In the genomic region with DNA sequence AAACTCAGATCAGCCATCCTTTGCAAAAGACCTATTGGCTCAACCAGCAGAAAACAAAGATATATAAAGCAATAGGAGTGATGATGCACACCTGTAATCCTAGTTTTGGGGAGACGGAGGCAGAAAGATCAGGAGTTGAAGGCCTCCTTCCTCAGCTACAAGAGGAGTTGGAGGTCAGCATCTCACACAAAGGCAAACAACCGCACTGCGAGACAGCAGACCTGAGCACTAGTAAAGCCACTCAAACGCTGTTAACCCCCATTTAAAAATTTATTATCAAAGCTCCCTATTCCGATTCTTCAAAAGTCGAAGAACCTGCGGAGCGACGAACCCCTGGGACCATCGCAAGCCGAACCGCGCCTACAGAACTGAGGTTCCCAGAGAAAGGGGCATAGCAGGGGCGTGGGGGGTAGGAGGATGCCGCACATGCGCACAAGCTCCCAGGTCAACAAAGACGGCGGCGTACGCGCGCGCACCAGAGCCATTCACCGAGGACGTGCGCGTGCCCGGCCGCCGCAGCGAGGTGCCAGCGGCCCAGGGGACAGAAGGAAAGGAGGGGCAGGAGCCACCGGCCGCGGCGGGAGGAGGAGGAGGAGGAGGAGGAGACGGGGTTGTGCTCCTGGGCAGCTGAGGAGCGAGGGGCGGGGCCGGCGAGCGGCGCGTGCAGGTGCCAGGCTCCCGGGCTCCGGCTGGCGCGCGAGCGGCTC, we compare ENCODE assay signal across 8 mouse cellular contexts. TPM values are rescaled to one million over a fixed set of nuclear protein-coding genes. Genes with fewer than 3 reads are reported as not detected.
DNase-seq lines count a peak whose midpoint lies in the region; ATAC-seq and TF ChIP-seq lines count a peak whose summit lies in the region.

No protein-coding gene starts in this region.

- TF ChIP-seq EP300 in MEL (IDR thresholded peaks at IDR 0.05; ENCODE audit: low read depth in 1 of 2, low read length in 2 of 2): no peak

- no peak for TF ChIP-seq CTCF in MEL (IDR thresholded peaks at IDR 0.05 in 2 of 3, conservative IDR thresholded peaks at IDR 0.05 in 1 of 3; ENCODE audit: control insufficient read depth in 1 of 3, insufficient read depth in 1 of 3, low read depth in 2 of 3, low read length in 3 of 3, poor library complexity in 1 of 3, severe bottlenecking in 1 of 3)
- no peak for TF ChIP-seq CTCF in cerebellum, adult 2 months (IDR thresholded peaks at IDR 0.05; ENCODE audit: borderline replicate concordance, insufficient read depth, low read depth, low read length)
- TF ChIP-seq CTCF in forebrain, postnatal 0 days (IDR thresholded peaks at IDR 0.05; ENCODE audit: low read depth): no peak

- peak overlapping the region; percentile 75 to 97 for H3K4me3 ChIP-seq in MEL (ENCODE audit: control insufficient read depth in 1 of 2, insufficient read depth in 1 of 2, low read depth in 2 of 2, low read length in 2 of 2)
- peak overlapping the region; percentile 70 for H3K4me3 ChIP-seq in cerebellum, adult 2 months (replicated peaks; ENCODE audit: insufficient read depth, low read depth, low read length)
- peak overlapping the region; percentile 98 for H3K4me3 ChIP-seq in forebrain, postnatal 0 days (ENCODE audit: low read depth, low read length)
- peak overlapping the region; percentile 72 for H3K4me3 ChIP-seq in lung, embryonic 16.5 days (ENCODE audit: low read length)

- peak overlapping the region; percentile 69 for H3K4me2 ChIP-seq in forebrain, postnatal 0 days (ENCODE audit: low read depth)
- H3K4me2 ChIP-seq in lung, embryonic 16.5 days (ENCODE audit: low read depth, low read length): peak overlapping the region; percentile 83

- no peaks in the 10 kb centered on the region; a peak in 1 of 4 replicates for H3K27me3 ChIP-seq in MEL (ENCODE audit: control insufficient read depth in 1 of 2, insufficient read depth in 2 of 2, low read length in 2 of 2)
- H3K27me3 ChIP-seq in cerebellum, adult 2 months (ENCODE audit: control insufficient read depth, insufficient read depth, low read length): no peaks in the 10 kb centered on the region
- H3K27me3 ChIP-seq in forebrain, postnatal 0 days (ENCODE audit: insufficient read depth, low read length): no peaks in the 10 kb centered on the region
- no peaks in the 10 kb centered on the region for H3K27me3 ChIP-seq in lung, embryonic 16.5 days (ENCODE audit: control insufficient read depth, insufficient read depth, low read depth, low read length)

- under 1% methylated on average over 42 of the region's 50 CpGs for WGBS in cerebellum, adult 2 months
- WGBS in forebrain, postnatal 0 days: under 1% methylated on average over 40 of the region's 50 CpGs
- 1% methylated on average over 31 of the region's 50 CpGs for WGBS in lung, embryonic 16.5 days

- H3K79me2 ChIP-seq in MEL (ENCODE audit: control insufficient read depth, insufficient read depth, low read length, poor library complexity): peaks cover 32% of the 10 kb centered on the region

- peak overlapping the region; percentile 45; the same call in 1 of the 2 replicates for H3K27ac ChIP-seq in MEL (ENCODE audit: control insufficient read depth, low read depth, low read length)
- peak overlapping the region; percentile 35; the same call in 1 of the 2 replicates for H3K27ac ChIP-seq in cerebellum, adult 2 months (ENCODE audit: insufficient read depth, low read length)
- H3K27ac ChIP-seq in forebrain, postnatal 0 days (ENCODE audit: low read depth, low read length): peak overlapping the region; percentile 98
- peak overlapping the region; percentile 96 for H3K27ac ChIP-seq in lung, embryonic 16.5 days (ENCODE audit: low read length)

- H3K4me1 ChIP-seq in MEL (ENCODE audit: control insufficient read depth in 1 of 2, insufficient read depth in 2 of 2, low read length in 2 of 2): peaks cover 3 to 16% of the 10 kb centered on the region in 2 experiments
- H3K4me1 ChIP-seq in cerebellum, adult 2 months (ENCODE audit: control insufficient read depth, insufficient read depth, low read length): peaks cover 9% of the 10 kb centered on the region
- H3K4me1 ChIP-seq in forebrain, postnatal 0 days (ENCODE audit: insufficient read depth): peaks cover 21% of the 10 kb centered on the region
- peaks cover 18% of the 10 kb centered on the region for H3K4me1 ChIP-seq in lung, embryonic 16.5 days (replicated peaks; ENCODE audit: control insufficient read depth, insufficient read depth, low read length)

- peaks cover 0 to 11% of the 10 kb centered on the region in 2 experiments; a peak in 3 of 4 replicates for H3K36me3 ChIP-seq in MEL (ENCODE audit: control insufficient read depth in 1 of 2, insufficient read depth in 2 of 2, low read length in 2 of 2)
- no peaks in the 10 kb centered on the region for H3K36me3 ChIP-seq in forebrain, postnatal 0 days (ENCODE audit: insufficient read depth)
- H3K36me3 ChIP-seq in lung, embryonic 16.5 days (ENCODE audit: control insufficient read depth, insufficient read depth, low read length): no peaks in the 10 kb centered on the region

- no peaks in the 10 kb centered on the region for H3K9me3 ChIP-seq in MEL (replicated peaks; ENCODE audit: insufficient read depth, low read length)
- H3K9me3 ChIP-seq in forebrain, postnatal 0 days (ENCODE audit: low read length): no peaks in the 10 kb centered on the region
- H3K9me3 ChIP-seq in lung, embryonic 16.5 days (ENCODE audit: control insufficient read depth, low read length): no peaks in the 10 kb centered on the region

- peak in 1 of 2 experiments; percentile 54; a peak in 2 of 4 replicates for TF ChIP-seq POLR2A in MEL (IDR thresholded peaks at IDR 0.05; ENCODE audit: control insufficient read depth in 1 of 2, insufficient read depth in 1 of 2, low read depth in 1 of 2, low read length in 2 of 2, poor library complexity in 1 of 2)
- peak; percentile 91 for TF ChIP-seq POLR2A in cerebellum, adult 2 months (IDR thresholded peaks at IDR 0.05; ENCODE audit: borderline replicate concordance, insufficient read depth, low read length)

- H3K9ac ChIP-seq in MEL (ENCODE audit: control insufficient read depth, low read depth, low read length, poor library complexity, severe bottlenecking): peak overlapping the region; percentile 94
- peak overlapping the region; percentile 96 for H3K9ac ChIP-seq in forebrain, postnatal 0 days
- H3K9ac ChIP-seq in lung, embryonic 16.5 days (ENCODE audit: low read length): peak overlapping the region; percentile 90

- DNase-seq in MEL (ENCODE audit: low read depth, low spot score): peak; percentile 97
- DNase-seq in cerebellum, adult 2 months: peak; percentile 97
- peak; percentile 98 for DNase-seq in forebrain, postnatal 0 days
- DNase-seq in layer of hippocampus, adult 9-10 months (ENCODE audit: low spot score): peak; percentile 80
- peak; percentile 89 for DNase-seq in ovary, postnatal 10 days (ENCODE audit: low spot score)
- peak; percentile 87 to 95 for DNase-seq in thymus, postnatal 10 days (ENCODE audit: low spot score in 2 of 2)

- TF ChIP-seq RAD21 in MEL (IDR thresholded peaks at IDR 0.05; ENCODE audit: low read depth, low read length): no peak

- ATAC-seq in forebrain, postnatal 0 days: peak; percentile 92
- peak; percentile 91 to 96 for ATAC-seq in hematopoietic stem cell, adult 5-6 weeks (replicated peaks in 1 of 2; ENCODE audit: insufficient read depth in 1 of 2, low FRiP score in 2 of 2, low TSS enrichment in 1 of 2, low read depth in 1 of 2, poor library complexity in 2 of 2, severe bottlenecking in 2 of 2)
- ATAC-seq in lung, embryonic 16.5 days (ENCODE audit: low read depth): peak; percentile 97

TF ChIP-seq in MEL, 35 proteins besides CTCF, POLR2A, EP300 and RAD21 (continues in another document):
- TF ChIP-seq ELF1 (IDR thresholded peaks at IDR 0.05; ENCODE audit: low read depth, low read length): 0 out of 2 replicates have a peak, but pooled peaks have one; percentile 30

RNA-seq across cellular contexts. Expression of gene Spast, which starts 0.4 kb away (rescaled TPM):
- total RNA-seq in MEL (2012; rRNA removed): 28.2 and 29.0 TPM in 2 replicates
- 10 to 100 TPM in 1 of 2 experiments, not detected in 1; 35.2 TPM for polyA plus RNA-seq in MEL (2012; ENCODE audit: insufficient read depth in 1 of 2, insufficient read length in 2 of 2, low read depth in 1 of 2, low replicate concordance in 2 of 2, missing spikeins in 1 of 2)
- 24.4 and 24.6 TPM in 2 replicates for polyA plus RNA-seq in cerebellum, adult 2 months (2012; rRNA removed)
- 156 and 181 TPM in 2 replicates for total RNA-seq in forebrain, postnatal 0 days (2014; rRNA removed)
- polyA plus RNA-seq in forebrain, postnatal 0 days (2015; fragmentation: Nextera tagmentation; extraction: Ambion mirVana): 19.7 and 23.2 TPM in 2 replicates
- total RNA-seq in hematopoietic stem cell, adult 5-6 weeks (2017): 64.4 and 74.5 TPM in 2 replicates
- polyA plus RNA-seq in lung, embryonic 16.5 days (2015; fragmentation: Nextera tagmentation; extraction: Ambion mirVana): 10.8 and 11.0 TPM in 2 replicates

RNA-seq across cellular contexts. Expression of gene Dpy30, which starts 14.6 kb away (rescaled TPM):
- 113 and 121 TPM in 2 replicates for total RNA-seq in MEL (2012; rRNA removed)
- polyA plus RNA-seq in MEL (2012; ENCODE audit: insufficient read depth in 1 of 2, insufficient read length in 2 of 2, low read depth in 1 of 2, low replicate concordance in 2 of 2, missing spikeins in 1 of 2): 100 to 1,000 TPM in 1 of 2 experiments, not detected in 1; 192 TPM
- 81.3 and 91.6 TPM in 2 replicates for polyA plus RNA-seq in cerebellum, adult 2 months (2012; rRNA removed)
- 86.1 and 109 TPM in 2 replicates for total RNA-seq in forebrain, postnatal 0 days (2014; rRNA removed)
- polyA plus RNA-seq in forebrain, postnatal 0 days (2015; fragmentation: Nextera tagmentation; extraction: Ambion mirVana): 225 and 246 TPM in 2 replicates
- 120 and 150 TPM in 2 replicates for total RNA-seq in hematopoietic stem cell, adult 5-6 weeks (2017)
- polyA plus RNA-seq in lung, embryonic 16.5 days (2015; fragmentation: Nextera tagmentation; extraction: Ambion mirVana): 212 and 222 TPM in 2 replicates

RNA-seq across cellular contexts. Expression of gene Memo1, which starts 43.1 kb away (rescaled TPM):
- total RNA-seq in MEL (2012; rRNA removed): 68.8 and 75.3 TPM in 2 replicates
- polyA plus RNA-seq in MEL (2012; ENCODE audit: insufficient read depth in 1 of 2, insufficient read length in 2 of 2, low read depth in 1 of 2, low replicate concordance in 2 of 2, missing spikeins in 1 of 2): 10 to 100 TPM in 1 of 2 experiments, not detected in 1; 63.1 TPM
- 32.8 and 33.0 TPM in 2 replicates for polyA plus RNA-seq in cerebellum, adult 2 months (2012; rRNA removed)
- 45.7 and 54.2 TPM in 2 replicates for total RNA-seq in forebrain, postnatal 0 days (2014; rRNA removed)
- polyA plus RNA-seq in forebrain, postnatal 0 days (2015; fragmentation: Nextera tagmentation; extraction: Ambion mirVana): 46.3 and 52.9 TPM in 2 replicates
- total RNA-seq in hematopoietic stem cell, adult 5-6 weeks (2017): 93.2 and 131 TPM in 2 replicates
- 80.9 and 85.1 TPM in 2 replicates for polyA plus RNA-seq in lung, embryonic 16.5 days (2015; fragmentation: Nextera tagmentation; extraction: Ambion mirVana)

RNA-seq across cellular contexts. Expression of gene Slc30a6, which starts 57.0 kb away (rescaled TPM):
- 13.9 and 15.5 TPM in 2 replicates for total RNA-seq in MEL (2012; rRNA removed)
- 10 to 100 TPM in 1 of 2 experiments, not detected in 1; 19.4 TPM for polyA plus RNA-seq in MEL (2012; ENCODE audit: insufficient read depth in 1 of 2, insufficient read length in 2 of 2, low read depth in 1 of 2, low replicate concordance in 2 of 2, missing spikeins in 1 of 2)
- 23.0 and 24.8 TPM in 2 replicates for polyA plus RNA-seq in cerebellum, adult 2 months (2012; rRNA removed)
- 16.9 and 18.8 TPM in 2 replicates for total RNA-seq in forebrain, postnatal 0 days (2014; rRNA removed)
- 21.5 and 24.4 TPM in 2 replicates for polyA plus RNA-seq in forebrain, postnatal 0 days (2015; fragmentation: Nextera tagmentation; extraction: Ambion mirVana)
- 12.9 and 16.6 TPM in 2 replicates for total RNA-seq in hematopoietic stem cell, adult 5-6 weeks (2017)
- 38.4 and 40.5 TPM in 2 replicates for polyA plus RNA-seq in lung, embryonic 16.5 days (2015; fragmentation: Nextera tagmentation; extraction: Ambion mirVana)

Comparison
In these comparisons a context has a peak if more than half of its experiments do, and no peak if none do; other contexts are left out.
1. Peak in every context shown above with its lines: DNase-seq, ATAC-seq, H3K4me3 ChIP-seq and H3K27ac ChIP-seq.
2. H3K27ac ChIP-seq: peak in every context shown above with its lines; median percentile 98 in forebrain, postnatal 0 days; 96 in lung, embryonic 16.5 days; 45 in MEL; 35 in cerebellum, adult 2 months.